Mouse (Mus musculus): ENCODE data around the gene Zfp735. TPM values are rescaled to one million over a fixed set of nuclear protein-coding genes. Genes with fewer than 3 reads are reported as not detected.

Zfp735 gene
- not detected in 2 replicates for polyA plus RNA-seq (2012; rRNA removed)

- Histone ChIP-seq H3K27ac (ENCODE audit: insufficient read depth, low read depth, low read length) (no peak within 1 kb of the TSS), H3K36me3 (ENCODE audit: control insufficient read depth, insufficient read depth, low read length) (no peaks in the 10 kb centered on the region), H3K27me3 (replicated peaks; ENCODE audit: control insufficient read depth, insufficient read depth, low read length) (no peaks in the 10 kb centered on the region), H3K4me1 (ENCODE audit: control insufficient read depth, insufficient read depth, low read length) (no peaks in the 10 kb centered on the region), H3K4me3 (ENCODE audit: insufficient read depth, low read depth, low read length) (no peak within 1 kb of the TSS)
- WGBS, result 80% methylated on average over 2 of the region's 2 CpGs
- DNase-seq, result no peak
- TF ChIP-seq POLR2A (IDR thresholded peaks at IDR 0.05; ENCODE audit: low read depth, low read length), result no peak
- no peak for TF ChIP-seq CTCF (conservative IDR thresholded peaks at IDR 0.05; ENCODE audit: insufficient read depth, insufficient read length, low read depth, low read length)
Observed at GRCm38 (mm10) chr11:73688478-73688877, at the start of gene Zfp735. TSS of gene Zfp735 (plus strand) at chr11:73688778.

GRCm38 (mm10) chr11:73759115-73759514 lies 70.5 kb downstream of the Zfp735 start:
- Histone ChIP-seq H3K27me3 (replicated peaks; ENCODE audit: control insufficient read depth, insufficient read depth, low read length) (no peaks in the 10 kb centered on the region), H3K4me1 (ENCODE audit: control insufficient read depth, insufficient read depth, low read length) (no peaks in the 10 kb centered on the region), H3K36me3 (ENCODE audit: control insufficient read depth, insufficient read depth, low read length) (no peaks in the 10 kb centered on the region), H3K4me3 (ENCODE audit: insufficient read depth, low read depth, low read length) (no peak overlapping the region), H3K27ac (ENCODE audit: insufficient read depth, low read depth, low read length) (no peak overlapping the region)
- TF ChIP-seq CTCF (conservative IDR thresholded peaks at IDR 0.05; ENCODE audit: insufficient read depth, insufficient read length, low read depth, low read length), result no peak
- no peak for TF ChIP-seq POLR2A (IDR thresholded peaks at IDR 0.05; ENCODE audit: low read depth, low read length)
- DNase-seq, result no peak

Other genes starting within 250 kb of the Zfp735 start
- gene Olfr380, start 231.3 kb upstream of the Zfp735 start, polyA plus RNA-seq (2012; rRNA removed), result not detected in 2 replicates
- not detected in 2 replicates for gene Olfr381, start 197.2 kb upstream of the Zfp735 start, polyA plus RNA-seq (2012; rRNA removed)
- gene Olfr382, start 171.6 kb upstream of the Zfp735 start, polyA plus RNA-seq (2012; rRNA removed), result not detected in 2 replicates
- not detected in 2 replicates for gene Olfr385, start 95.8 kb upstream of the Zfp735 start, polyA plus RNA-seq (2012; rRNA removed)
- not detected in 2 replicates for gene Olfr384, start 90.2 kb upstream of the Zfp735 start, polyA plus RNA-seq (2012; rRNA removed)
- not detected in 2 replicates for gene Olfr389, start 91.9 kb downstream of the Zfp735 start, polyA plus RNA-seq (2012; rRNA removed)
- gene Olfr390, start 94.2 kb downstream of the Zfp735 start, polyA plus RNA-seq (2012; rRNA removed), result not detected in 2 replicates
- not detected in 2 replicates for gene Olfr391-ps, start 114.3 kb downstream of the Zfp735 start, polyA plus RNA-seq (2012; rRNA removed)
- not detected in 2 replicates for gene Olfr392, start 128.3 kb downstream of the Zfp735 start, polyA plus RNA-seq (2012; rRNA removed)
- gene Olfr393, start 162.7 kb downstream of the Zfp735 start, polyA plus RNA-seq (2012; rRNA removed), result not detected in 2 replicates
- not detected in 2 replicates for gene Olfr394, start 202.0 kb downstream of the Zfp735 start, polyA plus RNA-seq (2012; rRNA removed)
- not detected in 2 replicates for gene Olfr395, start 220.5 kb downstream of the Zfp735 start, polyA plus RNA-seq (2012; rRNA removed)
- not detected in 2 replicates for gene Olfr23, start 247.9 kb downstream of the Zfp735 start, polyA plus RNA-seq (2012; rRNA removed)